8 mouse cellular contexts compared by ENCODE assay signal in the genomic region with DNA sequence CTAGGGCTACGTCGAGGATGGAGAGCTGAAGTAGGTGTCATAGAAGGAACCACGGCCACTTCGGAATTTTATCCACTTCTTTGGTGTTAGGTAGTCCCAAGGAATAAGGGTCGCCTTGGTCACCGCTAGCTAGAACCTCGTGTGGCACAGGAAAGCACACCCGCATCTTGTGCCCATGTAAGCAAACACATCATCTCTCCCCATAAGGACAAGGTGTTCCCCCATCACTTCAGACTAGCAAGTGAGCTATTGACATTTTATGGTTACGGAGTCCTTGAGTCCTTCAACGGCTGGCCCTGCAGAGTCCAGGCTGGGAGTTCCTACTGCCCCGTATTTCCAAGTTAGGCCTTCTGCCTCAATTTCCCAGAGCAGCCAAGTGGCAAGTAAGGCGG. TPM values are rescaled to one million over a fixed set of nuclear protein-coding genes. Genes with fewer than 3 reads are reported as not detected.
DNase-seq lines count a peak whose midpoint lies in the region; ATAC-seq lines count a peak whose summit lies in the region.
"Had no signal": no experiment of that assay in that cellular context is flagged by ENCODE, and none has a peak within 500 bp of the region (broad histone marks: within the 10 kb centered on the region; RNA-seq: fewer than 3 reads in every experiment).

No protein-coding gene starts in this region.

- H3K27me3 ChIP-seq in megakaryocyte, embryonic 14.5 days (replicated peaks), result no peaks in the 10 kb centered on the region
- H3K27me3 ChIP-seq in forebrain, embryonic 11.5 days (ENCODE audit: control insufficient read depth, insufficient read depth, low read length), result peaks cover 5% of the 10 kb centered on the region; the same call in 1 of the 2 replicates
- H3K27me3 ChIP-seq in limb, embryonic 15.5 days, result no peaks in the 10 kb centered on the region
- no peaks in the 10 kb centered on the region for H3K27me3 ChIP-seq in stomach, embryonic 16.5 days (ENCODE audit: control insufficient read depth, insufficient read depth, low read length)

- peak overlapping the region; percentile 43; the same call in 1 of the 2 replicates for H3K9ac ChIP-seq in forebrain, embryonic 11.5 days (ENCODE audit: low read length)
- H3K9ac ChIP-seq in limb, embryonic 15.5 days, result 0 out of 2 replicates have a peak overlapping the region, but pooled peaks have one; percentile 17
- H3K9ac ChIP-seq in stomach, embryonic 16.5 days (ENCODE audit: low read length), result peak overlapping the region; percentile 86

- H3K36me3 ChIP-seq in megakaryocyte, embryonic 14.5 days (replicated peaks; ENCODE audit: low read length), result peaks cover 26% of the 10 kb centered on the region
- H3K36me3 ChIP-seq in forebrain, embryonic 11.5 days (ENCODE audit: control insufficient read depth, insufficient read depth, low read length), result no peaks in the 10 kb centered on the region
- peaks cover 7% of the 10 kb centered on the region; the same call in 1 of the 2 replicates for H3K36me3 ChIP-seq in limb, embryonic 15.5 days
- no peaks in the 10 kb centered on the region for H3K36me3 ChIP-seq in stomach, embryonic 16.5 days (ENCODE audit: control insufficient read depth, insufficient read depth, low read length)

- H3K27ac ChIP-seq in forebrain, embryonic 11.5 days (ENCODE audit: low read depth, low read length), result no peak overlapping the region
- peak overlapping the region; percentile 57; the same call in 1 of the 2 replicates for H3K27ac ChIP-seq in limb, embryonic 15.5 days
- peak overlapping the region; percentile 2; the same call in 1 of the 2 replicates for H3K27ac ChIP-seq in stomach, embryonic 16.5 days (ENCODE audit: low read length)

- 63% methylated on average over 12 of the region's 12 CpGs for WGBS in forebrain, embryonic 11.5 days
- WGBS in limb, embryonic 15.5 days, result 55% methylated on average over 12 of the region's 12 CpGs
- 55% methylated on average over 12 of the region's 12 CpGs for WGBS in stomach, embryonic 16.5 days

- H3K4me1 ChIP-seq in megakaryocyte, embryonic 14.5 days, result peaks cover 69% of the 10 kb centered on the region
- H3K4me1 ChIP-seq in forebrain, embryonic 11.5 days (replicated peaks; ENCODE audit: control insufficient read depth, insufficient read depth, low read length), result peaks cover 3% of the 10 kb centered on the region; the same call in 1 of the 2 replicates
- H3K4me1 ChIP-seq in limb, embryonic 15.5 days, result peaks cover 33% of the 10 kb centered on the region
- H3K4me1 ChIP-seq in stomach, embryonic 16.5 days (ENCODE audit: control insufficient read depth, insufficient read depth, low read length), result peaks cover 17% of the 10 kb centered on the region

- H3K9me3 ChIP-seq in megakaryocyte, embryonic 14.5 days, result no peaks in the 10 kb centered on the region
- no peaks in the 10 kb centered on the region for H3K9me3 ChIP-seq in forebrain, embryonic 11.5 days (ENCODE audit: control insufficient read depth, low read length)
- no peaks in the 10 kb centered on the region for H3K9me3 ChIP-seq in limb, embryonic 15.5 days
- H3K9me3 ChIP-seq in stomach, embryonic 16.5 days (replicated peaks; ENCODE audit: control insufficient read depth, low read length), result no peaks in the 10 kb centered on the region

- no peak for DNase-seq in forebrain, embryonic 11.5 days (ENCODE audit: low spot score)
- no peak for DNase-seq in retina, embryonic 14.5 days (ENCODE audit: low spot score)
- no peak for DNase-seq in spleen, postnatal 4 days (ENCODE audit: low spot score in 2 of 2)

- ATAC-seq in megakaryocyte, adult 5-6 weeks (ENCODE audit: poor library complexity, severe bottlenecking), result no peak
- no peak for ATAC-seq in forebrain, embryonic 11.5 days (replicated peaks; ENCODE audit: low FRiP score)
- ATAC-seq in limb, embryonic 15.5 days (ENCODE audit: insufficient number of reproducible peaks, low FRiP score, low TSS enrichment, low read depth), result no peak
- no peak for ATAC-seq in stomach, embryonic 16.5 days (ENCODE audit: insufficient read depth, low FRiP score)

- peak overlapping the region; percentile 94 for H3K4me2 ChIP-seq in forebrain, embryonic 11.5 days (ENCODE audit: low read depth, low read length, severe bottlenecking)
- H3K4me2 ChIP-seq in limb, embryonic 15.5 days, result peak overlapping the region; percentile 85
- peak overlapping the region; percentile 78 for H3K4me2 ChIP-seq in stomach, embryonic 16.5 days (ENCODE audit: low read depth, low read length)

- H3K4me3 ChIP-seq in megakaryocyte, embryonic 14.5 days (replicated peaks), result peak overlapping the region; percentile 99
- H3K4me3 ChIP-seq in forebrain, embryonic 11.5 days (ENCODE audit: low read depth, low read length), result peak overlapping the region; percentile 65; the same call in 1 of the 2 replicates
- H3K4me3 ChIP-seq in limb, embryonic 15.5 days, result peak overlapping the region; percentile 79
- peak overlapping the region; percentile 87 for H3K4me3 ChIP-seq in stomach, embryonic 16.5 days (replicated peaks; ENCODE audit: low read length)

RNA-seq across cellular contexts. Expression of a gene that starts 0.6 kb away (rescaled TPM):
- 5.1 TPM in 1 of 2 replicates, not detected in the other for polyA plus RNA-seq in megakaryocyte, embryonic 14.5 days (2012; ENCODE audit: insufficient read depth, low replicate concordance)
- total RNA-seq in megakaryocyte, adult 5-6 weeks (2015), result 37.2 and 38.5 TPM in 2 replicates
- total RNA-seq in megakaryocyte, adult 5-6 weeks (2017), result 78.4 and 93.1 TPM in 2 replicates
- polyA plus RNA-seq in forebrain, embryonic 11.5 days (2014; fragmentation: Nextera tagmentation; extraction: Ambion mirVana), result 4.0 and 4.3 TPM in 2 replicates
- 14.6 and 16.4 TPM in 2 replicates for polyA plus RNA-seq in limb, embryonic 15.5 days (2015; fragmentation: Nextera tagmentation; extraction: Ambion mirVana)
- 25.8 and 29.4 TPM in 2 replicates for polyA plus RNA-seq in stomach, embryonic 16.5 days (2015; fragmentation: Nextera tagmentation; extraction: Ambion mirVana)

RNA-seq across cellular contexts. Expression of a gene that starts 3.8 kb away (rescaled TPM):
- not detected in 2 replicates for polyA plus RNA-seq in megakaryocyte, embryonic 14.5 days (2012; ENCODE audit: insufficient read depth, low replicate concordance)
- total RNA-seq in megakaryocyte, adult 5-6 weeks (2015), result not detected in 2 replicates
- not detected in 2 replicates for total RNA-seq in megakaryocyte, adult 5-6 weeks (2017)
- not detected in 2 replicates for polyA plus RNA-seq in forebrain, embryonic 11.5 days (2014; fragmentation: Nextera tagmentation; extraction: Ambion mirVana)
- 0.22 TPM in 1 of 2 replicates, not detected in the other for polyA plus RNA-seq in limb, embryonic 15.5 days (2015; fragmentation: Nextera tagmentation; extraction: Ambion mirVana)
- 0.51 TPM in 1 of 2 replicates, not detected in the other for polyA plus RNA-seq in stomach, embryonic 16.5 days (2015; fragmentation: Nextera tagmentation; extraction: Ambion mirVana)

RNA-seq across cellular contexts. Expression of a gene that starts 48.6 kb away (rescaled TPM):
- polyA plus RNA-seq in megakaryocyte, embryonic 14.5 days (2012; ENCODE audit: insufficient read depth, low replicate concordance), result not detected in 2 replicates
- total RNA-seq in megakaryocyte, adult 5-6 weeks (2015), result not detected in 2 replicates
- not detected in 2 replicates for total RNA-seq in megakaryocyte, adult 5-6 weeks (2017)
- polyA plus RNA-seq in forebrain, embryonic 11.5 days (2014; fragmentation: Nextera tagmentation; extraction: Ambion mirVana), result not detected in 2 replicates
- polyA plus RNA-seq in limb, embryonic 15.5 days (2015; fragmentation: Nextera tagmentation; extraction: Ambion mirVana), result not detected in 2 replicates
- 0.15 TPM in 1 of 2 replicates, not detected in the other for polyA plus RNA-seq in stomach, embryonic 16.5 days (2015; fragmentation: Nextera tagmentation; extraction: Ambion mirVana)
- total RNA-seq: hematopoietic stem cell, adult 5-6 weeks had no signal

Comparison
In these comparisons a context has a peak if more than half of its experiments do, and no peak if none do; other contexts are left out.
1. H3K9ac ChIP-seq: peak in every context shown above with its lines; median percentile 86 in stomach, embryonic 16.5 days; 43 in forebrain, embryonic 11.5 days; 17 in limb, embryonic 15.5 days.